Mouse (Mus musculus): ENCODE measurements around the gene Cfi.

The Cfi gene

DNA sequence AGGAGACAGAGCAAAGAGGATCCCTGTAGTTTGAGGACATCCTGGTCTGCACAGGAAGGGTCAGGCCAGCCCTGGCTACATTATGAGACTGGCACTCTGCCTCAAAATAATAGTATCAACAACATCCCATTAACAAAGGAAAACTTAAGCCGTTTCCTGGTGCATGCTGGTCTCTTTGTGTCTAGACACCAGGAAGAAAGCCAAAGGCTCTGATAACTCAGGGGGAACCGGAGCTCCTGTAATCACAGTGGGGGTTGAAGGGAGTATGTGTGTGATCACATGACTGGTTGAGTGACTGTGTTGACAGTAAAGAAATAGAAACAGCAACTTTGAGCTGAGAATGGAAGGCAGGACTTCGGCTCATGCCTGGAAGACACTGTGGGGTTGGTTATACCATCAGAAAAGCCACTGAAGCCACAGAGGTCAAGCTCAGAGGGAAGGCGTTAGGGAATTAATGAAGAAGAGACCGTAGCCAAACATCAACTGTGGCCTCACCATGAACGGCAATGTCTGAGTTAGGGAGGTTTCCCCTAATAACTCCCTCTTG, at the start of gene Cfi:
Gene Cfi (plus strand): TSS at position 497 of the 547 bp plus-strand sequence.
- DNase-seq (ENCODE audit: low spot score), result no peak

DNA sequence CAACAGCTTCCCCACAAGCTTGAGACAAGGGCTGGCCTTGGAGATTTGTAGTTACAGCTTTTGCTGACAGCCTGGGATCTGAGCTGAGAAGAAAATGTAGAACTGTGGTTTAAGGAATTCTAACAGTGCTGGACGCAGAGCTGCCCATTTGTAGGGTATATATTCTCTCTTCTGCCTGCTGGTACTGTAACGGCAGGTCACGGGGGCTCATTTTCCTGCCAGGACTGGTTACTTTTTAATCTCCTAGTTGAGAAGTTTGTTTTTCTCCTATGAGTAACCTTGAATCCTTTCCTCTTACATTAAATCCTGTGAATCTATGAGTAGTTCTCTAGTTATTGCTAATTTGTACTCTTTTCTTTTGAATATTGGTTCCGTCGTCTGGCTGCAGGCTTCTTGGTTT, 41.9 kb upstream of the Cfi start:
- DNase-seq (ENCODE audit: low spot score), result no peak

DNA sequence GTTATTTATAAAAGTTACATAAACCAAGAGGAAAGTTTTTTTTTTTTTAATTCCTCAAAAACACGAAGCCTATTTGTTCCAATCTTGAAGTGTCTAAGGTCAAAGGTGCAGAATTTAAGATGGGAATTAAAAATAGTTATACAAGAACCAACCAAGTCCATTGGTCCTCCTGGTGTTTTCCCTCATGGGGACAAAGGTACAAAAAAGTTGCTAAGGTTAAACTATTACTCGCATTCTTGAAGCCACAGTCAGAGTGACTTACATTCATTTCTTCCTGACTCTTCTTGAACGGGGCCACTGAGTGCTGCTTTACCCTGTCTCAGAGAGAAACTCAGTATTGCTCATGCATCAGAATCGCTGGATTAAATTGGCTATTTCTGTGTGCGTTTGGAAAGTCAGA, 38.3 kb upstream of the Cfi start:
- DNase-seq (ENCODE audit: low spot score), result no peak

DNA sequence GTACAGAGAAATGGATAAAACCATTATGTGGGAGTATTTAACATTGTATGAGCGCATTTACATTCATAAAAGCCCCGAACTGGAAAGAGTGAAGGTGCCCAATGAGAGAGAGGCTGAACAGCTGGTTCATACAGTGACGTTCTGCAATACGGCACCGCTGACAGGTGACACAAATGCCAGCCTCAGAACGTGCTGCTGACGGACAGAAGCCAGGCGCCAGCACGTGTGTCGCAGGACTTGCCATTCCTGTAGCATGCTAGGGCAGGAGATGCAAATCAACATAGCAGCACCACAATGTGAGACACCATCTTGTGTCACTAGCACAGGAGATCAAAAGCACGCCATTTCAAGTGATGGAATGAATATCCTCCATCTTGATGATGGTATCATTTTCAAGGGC, 37.1 kb upstream of the Cfi start:
- no peak for DNase-seq (ENCODE audit: low spot score)

DNA sequence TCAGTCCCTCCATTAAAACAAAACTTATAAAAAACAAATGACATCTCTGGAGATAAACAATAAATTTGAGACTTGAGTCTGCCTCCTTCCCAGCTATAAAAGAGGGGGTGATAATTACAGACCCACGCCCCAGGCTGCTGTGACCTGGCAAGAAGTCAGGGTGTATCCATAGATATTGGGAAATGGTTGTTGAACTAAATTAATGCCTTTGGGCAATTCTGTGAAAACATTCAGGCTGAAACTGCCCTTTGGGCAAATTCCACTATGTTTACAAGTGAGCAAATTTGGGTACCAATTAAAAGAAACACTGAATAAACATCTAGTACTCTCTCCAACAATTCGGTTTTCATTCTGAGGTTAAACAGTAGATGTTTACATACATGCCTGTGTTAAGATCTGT, 36.7 kb upstream of the Cfi start:
- DNase-seq (ENCODE audit: low spot score), result no peak

DNA sequence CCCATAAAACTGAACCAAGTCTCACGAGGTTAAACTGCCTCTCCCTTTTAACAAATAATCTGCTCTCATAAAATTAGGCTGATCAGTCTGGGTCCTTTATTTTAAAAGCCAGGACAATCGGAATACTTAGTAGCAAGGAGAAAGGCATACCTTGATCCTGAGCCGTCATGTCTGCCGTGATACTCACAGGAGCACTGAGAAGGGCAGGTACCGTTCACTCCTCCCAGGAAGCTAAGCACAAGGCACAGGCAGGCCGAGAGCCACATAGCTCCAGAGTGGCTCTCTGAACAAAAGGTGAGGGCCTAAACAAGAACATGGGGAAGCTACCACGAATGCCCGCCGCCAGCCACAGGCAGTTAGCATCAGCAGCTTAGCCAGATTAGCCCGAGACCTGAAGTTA, 31.9 kb upstream of the Cfi start, which contains the start of gene Lrit3:
Gene Lrit3 (minus strand): TSS at position 266 of the 400 bp plus-strand sequence.
- no peak for DNase-seq (ENCODE audit: low spot score)

DNA sequence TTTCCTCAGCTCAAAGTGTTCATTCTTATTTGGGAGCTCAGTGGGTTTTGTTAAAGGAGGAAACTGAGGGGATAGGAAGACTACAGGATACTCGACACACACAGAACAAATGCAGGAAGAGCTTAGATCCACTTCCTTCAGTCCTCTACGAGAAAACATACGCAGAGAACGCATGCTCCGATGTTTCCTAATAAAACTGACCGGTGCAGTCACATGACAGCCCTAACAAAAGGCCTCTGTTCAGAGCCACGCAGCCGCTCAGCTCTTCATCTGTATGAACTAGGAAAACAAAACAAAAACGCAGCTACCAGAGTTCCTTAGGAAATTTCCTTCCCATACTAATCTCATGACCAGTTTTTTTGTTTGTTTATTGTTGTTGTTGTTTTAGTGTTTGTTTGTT, 14.8 kb upstream of the Cfi start:
- DNase-seq (ENCODE audit: low spot score), result no peak

DNA sequence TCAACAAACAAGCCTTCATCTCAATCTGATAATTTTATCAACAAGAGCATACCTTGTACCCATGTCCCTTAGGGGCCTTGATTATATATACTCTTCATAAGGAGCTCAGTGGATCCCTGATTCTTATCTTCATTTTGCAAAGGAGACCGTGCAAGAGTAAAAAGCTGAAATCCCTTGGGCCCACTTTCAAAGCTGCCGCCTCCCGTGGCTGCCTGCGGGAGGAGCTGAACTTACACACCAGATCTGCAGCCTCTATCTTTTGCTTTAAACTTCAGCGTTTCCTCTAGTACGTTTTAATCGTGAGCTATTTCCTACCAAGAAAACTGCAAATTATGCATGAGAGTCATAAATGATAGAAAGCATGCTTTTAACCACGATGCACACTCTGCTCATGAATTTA, 13.9 kb upstream of the Cfi start:
- DNase-seq (ENCODE audit: low spot score), result no peak

DNA sequence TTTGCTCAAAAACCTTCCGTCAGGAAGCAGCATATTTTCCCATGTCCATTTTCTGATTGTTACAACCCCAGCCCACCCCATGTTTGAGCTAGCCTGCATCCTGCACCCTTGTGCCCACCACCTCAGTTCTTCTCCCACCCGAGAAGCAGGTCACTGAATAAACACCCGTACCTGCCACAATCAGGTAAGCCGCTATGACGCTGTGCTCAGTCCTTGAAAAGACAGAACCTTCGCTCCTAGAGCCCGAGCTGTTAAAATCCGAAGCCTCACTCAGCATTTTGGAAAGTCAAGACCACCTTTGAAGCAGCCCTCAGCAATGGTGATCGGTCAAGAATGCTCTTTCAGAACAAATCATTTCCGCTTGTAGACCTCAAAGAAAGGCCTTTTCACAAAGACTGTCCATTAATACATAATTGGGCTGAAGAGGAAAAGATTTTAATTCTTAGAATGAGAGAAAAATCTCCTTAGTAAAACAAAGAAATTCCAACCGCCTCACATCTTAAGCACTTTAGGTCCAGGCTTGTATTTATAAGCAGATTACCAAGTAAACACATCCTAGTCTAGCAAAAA, 13.4 kb upstream of the Cfi start, which contains the start of gene Rrh:
Gene Rrh (minus strand): TSS at position 382 of the 570 bp plus-strand sequence.
- DNase-seq (ENCODE audit: low spot score), result no peak

DNA sequence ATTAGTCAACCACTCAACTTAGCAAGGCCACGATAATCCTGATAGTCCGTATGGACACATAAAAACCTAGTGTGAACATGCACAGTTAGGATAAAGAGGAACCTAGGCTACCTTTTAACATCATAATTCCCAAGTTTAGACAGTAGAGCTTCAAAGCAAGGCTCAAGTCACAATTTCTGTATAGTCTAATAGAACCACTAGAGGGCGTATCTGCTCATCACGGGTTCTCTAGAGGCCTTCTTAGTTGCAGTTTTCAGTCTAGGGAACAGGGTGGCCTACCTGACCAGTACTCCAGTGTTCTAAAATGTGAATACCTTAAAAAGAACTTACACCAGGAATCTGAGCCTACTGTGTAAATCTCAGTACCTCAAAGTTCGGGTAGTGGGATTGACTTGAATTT, 12.4 kb upstream of the Cfi start:
- DNase-seq (ENCODE audit: low spot score), result no peak

DNA sequence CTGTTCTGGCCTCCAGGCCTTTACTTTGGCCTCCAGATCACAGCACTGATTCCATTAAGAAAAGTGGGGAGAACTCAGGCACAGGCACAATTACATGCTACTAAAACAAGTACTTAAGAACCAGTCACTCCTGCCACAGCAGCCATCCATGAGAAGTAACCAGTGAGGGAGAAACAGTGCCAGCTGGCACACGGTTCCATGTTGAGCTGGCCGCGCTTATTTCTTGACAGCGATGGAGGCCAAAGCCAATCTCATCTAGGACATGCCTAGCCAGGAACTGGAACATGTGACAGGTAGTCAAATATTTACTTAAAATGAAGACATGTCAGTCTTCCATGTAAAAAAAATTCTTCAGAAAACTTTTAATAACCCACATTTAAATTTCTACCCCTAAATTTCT, 11.5 kb upstream of the Cfi start:
- DNase-seq (ENCODE audit: low spot score), result no peak

DNA sequence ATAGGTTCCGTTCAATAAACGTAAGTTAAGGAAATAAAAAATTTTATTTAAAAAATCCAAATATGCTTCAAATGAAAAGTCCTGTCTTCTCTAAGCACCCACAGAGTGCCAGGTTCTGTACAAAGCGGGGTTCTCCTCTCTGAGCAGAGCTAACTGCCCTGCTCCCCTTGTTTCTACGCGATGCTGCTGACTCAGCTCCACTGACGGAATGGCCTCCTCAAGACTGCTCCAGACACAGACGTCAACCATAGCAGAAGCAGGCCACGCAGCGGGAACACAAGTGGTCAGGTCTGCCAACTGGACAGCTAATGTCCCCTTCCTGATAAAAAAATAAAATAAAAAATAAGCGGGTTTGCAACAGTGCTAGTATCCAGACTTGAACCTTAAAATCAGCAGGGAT, 10.8 kb upstream of the Cfi start:
- DNase-seq (ENCODE audit: low spot score), result no peak

DNA sequence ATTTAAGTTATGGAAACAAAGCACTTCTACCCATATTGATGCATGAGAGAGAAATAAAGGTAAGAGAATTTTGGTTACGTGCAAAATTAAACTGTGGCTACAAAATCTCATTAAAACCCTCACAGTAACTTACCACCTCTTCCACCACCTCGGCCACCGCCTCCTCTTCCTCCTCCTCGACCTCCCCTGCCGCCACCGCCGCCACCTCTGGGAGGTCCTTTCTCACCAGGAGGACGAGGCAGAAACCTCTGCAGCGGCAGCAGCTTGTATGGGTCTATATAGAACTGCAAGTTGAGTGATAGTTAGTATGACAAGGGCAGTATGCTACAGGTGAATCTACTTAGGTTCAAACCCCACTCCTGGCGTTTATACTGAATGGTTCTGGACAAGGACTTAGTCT, 9.0 kb upstream of the Cfi start:
- no peak for DNase-seq (ENCODE audit: low spot score)

DNA sequence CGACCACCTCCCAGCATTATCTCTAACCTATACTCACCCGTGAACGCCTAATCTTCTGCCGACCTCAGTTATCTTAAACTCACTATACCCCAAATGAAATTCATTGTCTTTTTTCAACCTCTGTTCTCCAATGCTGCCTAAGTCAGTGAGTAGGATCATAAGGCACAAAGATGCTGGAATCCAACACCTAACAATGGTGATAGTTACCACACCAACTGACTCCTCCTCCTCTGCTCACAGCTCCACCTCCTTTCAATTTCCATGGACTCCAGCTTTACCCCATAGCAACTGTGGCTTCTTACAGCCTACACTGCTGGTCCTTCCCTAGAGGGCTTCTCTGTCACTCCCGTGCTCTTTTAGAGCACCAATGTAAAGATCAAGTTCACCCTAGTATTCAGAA, 8.0 kb upstream of the Cfi start:
- DNase-seq (ENCODE audit: low spot score), result no peak

DNA sequence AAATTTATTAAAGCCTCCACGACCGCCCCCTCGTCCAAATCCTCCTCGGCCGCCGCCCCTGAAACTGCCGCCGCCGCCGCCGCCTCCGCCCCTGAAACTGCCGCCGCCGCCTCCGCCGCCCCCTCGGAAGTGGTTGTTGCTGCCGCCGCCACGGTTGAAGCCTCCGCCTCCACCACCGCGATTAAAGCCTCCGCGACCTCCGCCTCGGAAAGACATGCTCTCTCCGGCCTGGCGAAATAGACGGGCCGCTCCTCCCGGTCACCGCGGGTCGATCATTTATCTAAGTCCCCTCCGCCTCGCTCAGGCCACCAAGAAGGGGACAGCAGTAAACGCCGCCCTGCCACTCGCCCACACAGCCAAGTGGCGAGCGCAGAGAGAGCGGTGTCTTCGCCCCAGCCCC, 5.1 kb upstream of the Cfi start:
- no peak for DNase-seq (ENCODE audit: low spot score)

DNA sequence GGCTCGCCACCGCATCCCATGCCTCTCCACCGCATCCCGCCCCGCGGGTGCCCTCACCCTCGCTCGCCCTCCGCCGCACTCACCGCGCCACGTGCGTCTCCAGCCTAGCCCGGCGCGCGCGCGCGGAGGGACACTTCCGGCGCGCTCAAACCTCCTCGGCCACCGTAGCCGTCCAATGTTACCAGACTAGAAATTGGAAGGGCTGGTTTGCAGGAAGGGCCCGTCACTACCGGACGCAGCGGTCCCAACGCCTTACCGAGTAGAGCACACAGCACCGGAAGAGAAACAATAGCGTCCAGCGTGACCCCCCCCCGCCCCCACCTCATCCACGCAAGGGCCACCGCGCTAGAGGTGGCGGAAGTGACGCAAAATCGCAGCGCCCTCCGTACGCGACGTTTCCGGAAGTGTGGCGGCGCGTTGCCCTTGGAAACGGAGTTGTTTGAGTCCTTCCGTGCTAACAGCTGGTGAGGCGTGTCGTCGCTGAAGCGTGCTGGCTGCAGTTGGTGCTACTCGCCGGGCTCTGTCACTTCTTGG, 4.6 kb upstream of the Cfi start, which contains the start of gene Gar1:
Gene Gar1 (minus strand): TSS at position 362 of the 534 bp plus-strand sequence.
- peak; percentile 85 for DNase-seq (ENCODE audit: low spot score)

DNA sequence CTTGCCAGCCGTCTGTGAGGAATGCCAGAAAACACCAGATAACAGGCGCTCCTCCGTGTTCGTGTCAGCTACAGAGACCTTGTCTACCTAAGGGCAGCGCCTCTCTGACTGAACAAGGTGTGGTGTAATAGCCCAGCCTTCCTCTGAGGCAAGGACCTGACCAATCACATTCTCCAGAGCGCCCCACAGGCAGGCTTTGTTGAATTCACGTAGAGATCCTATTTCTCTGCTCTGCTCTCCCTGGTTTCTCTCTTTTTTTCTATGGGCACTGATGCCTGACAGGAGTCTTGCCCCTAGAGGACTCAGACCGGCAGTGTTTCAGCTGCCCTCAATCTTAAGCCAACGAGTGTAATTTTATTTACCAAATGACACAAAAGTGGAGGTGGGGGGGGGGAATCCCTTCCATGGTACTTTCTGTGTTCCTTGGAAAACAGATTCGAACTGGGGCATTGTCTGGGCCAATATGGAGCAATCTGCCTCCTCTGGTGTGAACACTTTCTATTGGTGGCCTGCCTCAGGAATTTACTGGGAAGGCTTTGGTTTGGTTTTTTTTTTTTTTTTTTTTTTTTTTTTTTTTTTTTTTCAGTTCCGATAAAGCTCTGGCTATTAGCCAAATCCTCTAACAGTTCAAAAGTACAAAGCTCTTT, 490 bp downstream of the Cfi start:
- no peak for DNase-seq (ENCODE audit: low spot score)

DNA sequence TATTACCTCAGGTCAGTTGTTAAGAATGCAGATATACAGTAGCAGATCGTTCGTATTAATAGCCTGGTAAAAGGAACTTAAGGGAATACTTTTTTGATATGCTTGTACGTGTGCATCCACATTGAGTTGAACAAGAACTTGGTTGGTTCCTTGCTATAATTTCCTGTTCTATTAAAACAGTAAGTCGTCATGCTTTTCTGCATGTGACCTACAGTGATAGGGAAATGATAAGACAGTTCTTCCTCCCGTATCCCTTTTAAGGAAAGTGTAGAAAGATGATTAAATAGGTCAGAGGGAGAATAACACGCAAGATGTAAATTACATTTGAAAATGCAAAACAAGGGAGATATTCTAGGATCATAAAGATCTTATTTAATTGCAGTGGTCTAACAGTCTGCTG, 1.3 kb downstream of the Cfi start:
- no peak for DNase-seq (ENCODE audit: low spot score)

DNA sequence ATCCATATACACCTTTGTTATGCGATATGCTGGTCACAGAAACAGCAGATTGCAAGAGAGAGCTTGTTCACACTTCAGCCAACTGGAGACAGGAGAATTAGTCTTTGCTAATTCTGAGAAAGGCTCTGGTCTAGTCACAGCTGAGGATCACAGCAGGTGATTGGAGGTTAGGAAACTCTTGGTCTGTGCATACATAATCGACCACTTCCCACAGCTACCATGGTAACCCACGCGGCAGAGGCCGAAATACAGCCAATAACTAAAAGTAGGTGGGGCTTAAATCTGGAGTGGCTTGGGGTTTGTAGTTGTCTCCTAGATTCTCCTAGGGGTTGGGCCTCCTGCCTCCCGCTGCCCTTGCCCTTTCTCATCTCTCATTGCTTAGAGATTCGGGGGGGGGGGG, 2.3 kb downstream of the Cfi start:
- DNase-seq (ENCODE audit: low spot score), result no peak

DNA sequence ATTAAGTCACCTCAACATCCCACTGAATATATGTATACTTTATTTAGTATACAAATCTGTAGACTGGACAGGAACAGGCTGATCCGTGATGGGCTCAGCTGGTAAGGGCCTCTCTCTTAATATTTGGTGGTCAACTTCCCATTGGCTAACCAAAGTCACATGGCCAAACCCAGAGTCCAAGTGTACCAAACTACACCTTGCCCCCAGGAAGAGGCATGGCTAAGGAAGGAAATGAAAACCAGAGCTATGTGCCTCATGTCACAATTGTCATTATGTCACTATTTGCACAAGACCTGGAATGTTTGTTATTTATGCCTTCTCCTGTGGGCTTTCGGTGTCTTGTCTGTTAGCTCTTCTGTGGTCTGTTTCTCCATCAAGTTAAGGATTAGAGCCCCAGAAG, 10.2 kb downstream of the Cfi start:
- DNase-seq (ENCODE audit: low spot score), result no peak

DNA sequence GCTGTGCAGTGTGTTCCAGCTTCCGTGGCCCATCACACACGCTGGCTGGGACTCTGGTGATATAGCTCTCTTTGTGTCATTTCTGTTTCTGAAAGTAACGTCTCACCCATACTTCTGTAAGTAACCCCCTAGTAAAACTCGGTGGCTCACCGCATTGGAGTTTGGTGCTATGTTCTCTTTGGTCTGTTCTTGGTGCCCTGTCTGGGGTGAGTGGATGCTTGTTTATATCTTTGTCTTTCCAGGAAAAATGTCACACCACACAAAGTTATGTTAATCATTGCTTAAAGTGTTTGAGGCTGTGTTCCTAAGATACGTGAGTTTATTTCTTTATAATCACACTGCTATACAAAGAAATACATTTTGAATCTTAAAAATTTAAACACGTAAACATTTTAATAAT, 11.2 kb downstream of the Cfi start:
- no peak for DNase-seq (ENCODE audit: low spot score)

DNA sequence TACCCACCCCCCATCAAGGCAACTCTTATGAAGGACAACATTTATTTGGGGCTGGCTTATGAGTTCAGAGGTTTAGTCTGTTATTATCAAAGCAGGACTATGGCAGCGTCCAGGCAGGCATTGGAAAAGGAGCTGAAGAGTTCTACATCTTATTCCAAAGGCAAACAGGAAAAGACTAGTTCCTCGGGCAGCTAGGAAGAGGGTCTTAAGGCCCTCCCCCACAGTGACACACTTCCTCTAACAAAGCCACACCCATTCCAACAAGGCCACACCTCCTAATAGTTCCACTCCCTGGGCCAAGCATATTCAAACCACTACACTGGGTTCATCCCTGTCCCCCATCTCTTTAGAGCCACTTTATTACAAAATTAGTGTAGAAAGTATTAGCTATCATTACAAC, 26.9 kb downstream of the Cfi start:
- no peak for DNase-seq (ENCODE audit: low spot score)

DNA sequence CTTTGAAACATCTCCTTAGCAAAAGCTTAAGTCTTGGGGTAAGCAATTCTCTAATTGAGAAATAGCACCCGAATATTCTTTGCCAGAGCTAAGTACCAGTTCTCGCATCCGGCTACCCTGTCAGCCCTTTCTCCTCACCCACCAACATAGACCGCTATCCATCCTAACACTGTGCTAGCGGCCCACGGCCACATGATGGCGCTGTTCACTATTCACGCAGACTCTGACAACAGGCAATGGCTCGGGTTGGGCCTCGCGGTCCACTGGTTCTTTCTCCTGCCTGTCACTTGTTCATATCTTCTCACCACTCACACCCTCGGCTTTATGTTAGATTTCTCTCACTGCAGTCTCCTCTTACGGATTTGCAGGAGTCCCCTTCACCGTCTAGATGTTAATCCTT, 28.0 kb downstream of the Cfi start:
- DNase-seq (ENCODE audit: low spot score), result peak; percentile 23

DNA sequence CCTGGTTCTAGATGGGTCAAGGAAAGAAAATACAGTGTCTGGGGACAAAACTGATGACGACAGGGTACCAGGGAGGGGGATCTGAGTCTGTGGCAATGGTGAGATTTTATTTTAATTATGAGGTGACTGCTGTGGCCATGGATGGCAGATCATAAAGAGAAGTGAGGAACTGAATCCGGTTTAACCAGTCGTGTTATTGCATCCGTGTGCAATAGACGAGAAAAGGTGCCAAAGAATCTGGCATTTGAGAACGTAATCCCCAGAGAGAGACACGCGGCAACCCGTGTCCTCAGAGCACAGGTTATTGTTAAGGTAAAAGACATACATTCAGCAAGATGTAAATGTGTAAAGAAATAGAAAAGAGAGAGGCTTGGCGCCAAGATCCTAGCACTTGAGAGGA, 41.6 kb downstream of the Cfi start:
- DNase-seq (ENCODE audit: low spot score), result no peak

All from spleen, adult 12 weeks (tissue).